Mouse (Mus musculus) myocyte (in vitro differentiated cells): ENCODE data around the gene Kif18a. TPM values are rescaled to one million over a fixed set of nuclear protein-coding genes. Genes with fewer than 3 reads are reported as not detected.

Source experiments
- H3K27me3 ChIP-seq: one replicate; pipeline ENCODE4 v1.6.1; 2011; ENCODE audit not compliant: control insufficient read depth, insufficient read depth, insufficient read length
- H3K36me3 ChIP-seq: one replicate; pipeline ENCODE4 v1.6.1; 2011; ENCODE audit not compliant: control insufficient read depth, insufficient read depth
- H3K4me2 ChIP-seq: one replicate; pipeline ENCODE4 v1.6.1; 2011; ENCODE audit warnings: low read depth, control low read depth
- H3K4me3 ChIP-seq: one replicate; pipeline ENCODE4 v1.5.1; 2011; ENCODE audit warnings: mild to moderate bottlenecking, control low read depth, moderate library complexity
- H3K79me2 ChIP-seq: one replicate; pipeline ENCODE4 v1.6.1; 2011; ENCODE audit not compliant: control insufficient read depth, insufficient read depth
- H3ac ChIP-seq: one replicate; pipeline ENCODE4 v1.6.1; 2011; ENCODE audit not compliant: control insufficient read depth, insufficient read length
- CEBPB ChIP-seq: IDR thresholded peaks from 2 replicates; pipeline ENCODE4 v1.6.1; 2011; ENCODE audit warnings: mild to moderate bottlenecking, moderate library complexity; ENCODE audit not compliant: poor library complexity, insufficient read depth, severe bottlenecking
- E2F4 ChIP-seq: IDR thresholded peaks from one replicate; pipeline ENCODE4 v1.6.1; 2011; ENCODE audit warnings: mild to moderate bottlenecking, control low read depth, moderate library complexity; ENCODE audit not compliant: insufficient read depth
- MAX ChIP-seq: IDR thresholded peaks from one replicate; pipeline ENCODE4 v1.6.1; 2011; ENCODE audit warnings: low read depth, mild to moderate bottlenecking, control low read depth
- MYOD1 ChIP-seq, 3 experiments: IDR thresholded peaks; one replicate each; pipeline ENCODE4 v1.6.1; 2011; ENCODE audit warnings: control low read depth in 2 of 3, low read depth in 2 of 3, mild to moderate bottlenecking in 2 of 3, moderate library complexity in 1 of 3; ENCODE audit not compliant: insufficient read length in 2 of 3, control insufficient read depth in 1 of 3
- MYOG ChIP-seq, 3 experiments: IDR thresholded peaks; one replicate each; pipeline ENCODE4 v1.6.1; 2011; ENCODE audit warnings: control low read depth in 2 of 3, low read depth in 2 of 3, mild to moderate bottlenecking in 2 of 3; ENCODE audit not compliant: insufficient read length in 2 of 3, control insufficient read depth in 1 of 3, insufficient read depth in 1 of 3
- POLR2A ChIP-seq: IDR thresholded peaks from one replicate; pipeline ENCODE4 v1.6.1; 2011; ENCODE audit warnings: low read depth, mild to moderate bottlenecking, control low read depth, moderate library complexity; ENCODE audit not compliant: insufficient read length
- POLR2AphosphoS2 ChIP-seq: IDR thresholded peaks from one replicate; pipeline ENCODE4 v1.6.1; 2011; ENCODE audit warnings: low read depth, control low read depth; ENCODE audit not compliant: insufficient read length
- REST ChIP-seq: IDR thresholded peaks from one replicate; pipeline ENCODE4 v1.6.1; 2011; ENCODE audit warnings: mild to moderate bottlenecking, control low read depth, moderate library complexity; ENCODE audit not compliant: insufficient read depth, insufficient read length
- SRF ChIP-seq: IDR thresholded peaks from one replicate; pipeline ENCODE4 v1.6.1; 2011; ENCODE audit warnings: low read depth; ENCODE audit not compliant: control insufficient read depth, insufficient read length
- TCF12 ChIP-seq: IDR thresholded peaks from one replicate; pipeline ENCODE4 v1.6.1; 2011; ENCODE audit warnings: mild to moderate bottlenecking, control low read depth; ENCODE audit not compliant: poor library complexity, insufficient read depth, severe bottlenecking
- TCF3 ChIP-seq: IDR thresholded peaks from one replicate; pipeline ENCODE4 v1.6.1; 2011; ENCODE audit warnings: low read depth, control low read depth; ENCODE audit not compliant: insufficient read length
- USF1 ChIP-seq: IDR thresholded peaks from one replicate; pipeline ENCODE4 v1.6.1; 2011; ENCODE audit warnings: low read depth, mild to moderate bottlenecking, control low read depth, moderate library complexity
- polyA plus RNA-seq: library from polyadenylated mRNA; unstranded; fragments of >200 nt; fragmentation: generic; extraction: Trizol; gene quantifications from one replicate; pipeline ENCODE4 v1.2.1, GENCODE M21; 2012; ENCODE audit warnings: missing spikeins

Gene Kif18a
- polyA plus RNA-seq, 1 experiment = 1.6 TPM

GRCm38 (mm10) chr2:109289327-109289726 is 8.8 kb downstream of the Kif18a start:
- H3K79me2 ChIP-seq = peaks cover 31% of the 10 kb centered on the region
- H3K27me3 ChIP-seq = no peaks in the 10 kb centered on the region
- H3K4me3 ChIP-seq = no peak overlapping the region
- H3K4me2 ChIP-seq = no peak overlapping the region
- TF ChIP-seq CEBPB = no peak
- no peak for TF ChIP-seq TCF12
- H3ac ChIP-seq = no peak overlapping the region
- peaks cover 8% of the 10 kb centered on the region for H3K36me3 ChIP-seq

DNA sequence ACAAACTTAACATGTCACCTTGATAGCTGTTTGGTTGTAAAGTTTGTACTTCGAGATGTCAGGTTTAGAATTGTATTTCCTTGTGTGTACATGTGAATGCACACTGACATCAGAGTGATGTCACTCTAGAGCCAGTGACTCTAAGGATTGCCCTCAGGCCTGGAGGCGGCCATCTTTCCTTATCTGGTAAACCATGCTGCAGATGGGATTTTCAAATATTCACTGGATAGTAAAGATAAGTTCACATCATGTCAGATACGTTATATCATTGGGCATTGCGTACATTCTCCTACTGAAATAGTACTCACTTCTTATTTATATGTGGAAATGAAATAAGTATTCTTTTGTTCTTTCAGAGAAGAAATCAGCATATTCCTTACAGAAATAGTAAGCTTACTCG is 15.7 kb downstream of the Kif18a start:
- no peak overlapping the region for H3K4me2 ChIP-seq
- H3K36me3 ChIP-seq = peaks cover 10% of the 10 kb centered on the region
- no peak overlapping the region for H3K4me3 ChIP-seq
- no peaks in the 10 kb centered on the region for H3K79me2 ChIP-seq
- H3K27me3 ChIP-seq = no peaks in the 10 kb centered on the region
- no peak for TF ChIP-seq SRF
- TF ChIP-seq POLR2AphosphoS2 = no peak
- no peak for TF ChIP-seq MYOG (IDR thresholded peaks at IDR 0.05; ENCODE audit: control insufficient read depth in 1 of 3, insufficient read depth in 1 of 3, insufficient read length in 2 of 3, low read depth in 2 of 3)
- TF ChIP-seq MYOD1 (IDR thresholded peaks at IDR 0.05; ENCODE audit: control insufficient read depth in 1 of 3, insufficient read length in 2 of 3, low read depth in 2 of 3) = no peak
- no peak for TF ChIP-seq REST
- TF ChIP-seq USF1 = no peak
- TF ChIP-seq TCF12 = no peak
- no peak for TF ChIP-seq TCF3
- no peak for TF ChIP-seq CEBPB
- TF ChIP-seq E2F4 = no peak
- no peak for TF ChIP-seq POLR2A
- TF ChIP-seq MAX = no peak
- no peak overlapping the region for H3ac ChIP-seq

DNA sequence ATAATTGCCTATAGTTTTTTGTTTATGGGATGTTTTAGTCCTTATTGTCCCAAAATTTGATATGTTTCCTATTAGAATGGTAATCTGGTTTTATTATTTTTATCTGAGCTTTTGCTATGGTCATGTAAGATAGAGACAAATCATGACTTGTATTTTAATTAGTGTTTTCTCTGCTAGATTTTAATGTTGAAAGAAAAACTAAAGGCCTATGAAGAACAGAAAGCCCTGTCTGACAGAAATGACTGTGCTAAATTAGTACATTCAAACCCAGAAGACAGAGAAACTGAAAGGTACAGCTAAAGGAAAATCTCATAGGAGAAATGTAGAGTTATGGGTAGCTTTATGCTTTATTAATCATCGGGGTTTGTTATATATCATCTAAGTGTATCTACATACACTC is 17.6 kb downstream of the Kif18a start:
- Histone ChIP-seq H3K27me3 (no peaks in the 10 kb centered on the region), H3K79me2 (no peaks in the 10 kb centered on the region), H3K36me3 (peaks cover 10% of the 10 kb centered on the region), H3K4me2 (no peak overlapping the region), H3ac (no peak overlapping the region), H3K4me3 (no peak overlapping the region)
- no peak for TF ChIP-seq REST
- no peak for TF ChIP-seq MYOG (IDR thresholded peaks at IDR 0.05; ENCODE audit: control insufficient read depth in 1 of 3, insufficient read depth in 1 of 3, insufficient read length in 2 of 3, low read depth in 2 of 3)
- no peak for TF ChIP-seq SRF
- no peak for TF ChIP-seq TCF12
- TF ChIP-seq POLR2A = no peak
- TF ChIP-seq E2F4 = no peak
- no peak for TF ChIP-seq CEBPB
- no peak for TF ChIP-seq USF1
- TF ChIP-seq MAX = no peak
- TF ChIP-seq POLR2AphosphoS2 = no peak
- no peak for TF ChIP-seq MYOD1 (IDR thresholded peaks at IDR 0.05; ENCODE audit: control insufficient read depth in 1 of 3, insufficient read length in 2 of 3, low read depth in 2 of 3)
- TF ChIP-seq TCF3 = no peak

GRCm38 (mm10) chr2:109302234-109302633 is 21.7 kb downstream of the Kif18a start:
- no peak for TF ChIP-seq CEBPB
- H3K4me3 ChIP-seq = no peak overlapping the region
- no peak overlapping the region for H3ac ChIP-seq
- H3K4me2 ChIP-seq = no peak overlapping the region
- H3K27me3 ChIP-seq = no peaks in the 10 kb centered on the region
- peaks cover 14% of the 10 kb centered on the region for H3K36me3 ChIP-seq
- no peaks in the 10 kb centered on the region for H3K79me2 ChIP-seq

DNA sequence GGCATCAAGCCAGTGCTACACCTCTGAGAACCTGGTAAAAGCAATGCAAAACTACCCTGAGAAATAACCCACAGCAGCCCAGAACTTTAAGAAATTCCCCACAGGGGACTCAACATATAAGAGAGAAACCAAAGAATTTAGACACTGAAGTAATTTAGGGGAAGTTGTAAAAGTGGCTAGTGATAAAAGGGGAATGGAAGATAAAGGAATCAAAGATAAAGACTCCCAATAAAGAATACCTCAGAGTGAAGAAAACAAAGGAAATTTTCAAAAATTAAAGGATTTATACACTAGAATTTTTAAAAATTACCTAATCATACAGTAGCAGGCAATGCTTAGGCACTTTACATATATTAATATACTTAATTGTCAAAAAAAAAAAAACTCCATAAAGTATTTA is 23.1 kb downstream of the Kif18a start:
- Histone ChIP-seq H3K4me3 (no peak overlapping the region), H3K27me3 (no peaks in the 10 kb centered on the region), H3K79me2 (no peaks in the 10 kb centered on the region), H3K4me2 (no peak overlapping the region), H3K36me3 (peaks cover 17% of the 10 kb centered on the region), H3ac (no peak overlapping the region)
- TF ChIP-seq POLR2A = no peak
- no peak for TF ChIP-seq USF1
- TF ChIP-seq E2F4 = no peak
- TF ChIP-seq TCF3 = no peak
- TF ChIP-seq CEBPB = no peak
- TF ChIP-seq TCF12 = no peak
- no peak for TF ChIP-seq POLR2AphosphoS2
- no peak for TF ChIP-seq SRF
- TF ChIP-seq MYOG (IDR thresholded peaks at IDR 0.05; ENCODE audit: control insufficient read depth in 1 of 3, insufficient read depth in 1 of 3, insufficient read length in 2 of 3, low read depth in 2 of 3) = no peak
- no peak for TF ChIP-seq MAX
- no peak for TF ChIP-seq REST
